Mouse (Mus musculus) kidney, embryonic 16.5 days (tissue): ENCODE results near the gene Exoc4. TPM values are rescaled to one million over a fixed set of nuclear protein-coding genes. Genes with fewer than 3 reads are reported as not detected.
A peak's percentile ranks its signal among the peaks of the same experiment; 100 is the strongest.

Experiments
- ATAC-seq: fragments of 200-750 bp; cut with Nextera tagmentation; 2 replicates; pipeline ENCODE4 v1.8.0; 2017; ENCODE audit warnings: moderate TSS enrichment; ENCODE audit not compliant: low FRiP score, low TSS enrichment
- H3K27ac ChIP-seq: fragments of 300-500 bp; sonication (generic); 2 replicates; pipeline ENCODE4 v1.5.1; 2014; ENCODE audit warnings: low read length
- H3K27me3 ChIP-seq: fragments of 300-500 bp; sonication (generic); 2 replicates; pipeline ENCODE4 v1.6.1; 2014; ENCODE audit warnings: low read length, control low read depth, mixed read lengths; ENCODE audit not compliant: insufficient read depth
- H3K36me3 ChIP-seq: fragments of 300-500 bp; sonication (generic); 2 replicates; pipeline ENCODE4 v1.6.1; 2014; ENCODE audit warnings: low read length, control low read depth, mixed read lengths; ENCODE audit not compliant: insufficient read depth
- H3K4me1 ChIP-seq: fragments of 300-500 bp; sonication (generic); 2 replicates; pipeline ENCODE4 v1.6.1; 2014; ENCODE audit warnings: low read length, control low read depth, mixed read lengths; ENCODE audit not compliant: insufficient read depth
- H3K4me2 ChIP-seq: fragments of 300-500 bp; sonication (generic); replicated peaks from 2 replicates; pipeline ENCODE4 v1.6.1; 2014; ENCODE audit warnings: low read depth, low read length
- H3K4me3 ChIP-seq: fragments of 300-500 bp; sonication (generic); 2 replicates; pipeline ENCODE4 v1.5.1; 2014; ENCODE audit warnings: mild to moderate bottlenecking, low read length
- H3K9ac ChIP-seq: fragments of 300-500 bp; sonication (generic); replicated peaks from 2 replicates; pipeline ENCODE4 v1.6.1; 2014; ENCODE audit warnings: low read length
- H3K9me3 ChIP-seq: fragments of 300-500 bp; sonication (generic); 2 replicates; pipeline ENCODE4 v1.6.1; 2016; ENCODE audit warnings: low read length, control low read depth
- WGBS: fragments of 180-500 bp; shearing (Covaris S2); extraction: QIAGEN DNeasy Blood & Tissue Kit; methylation state at CpG from one replicate; pipeline ENCODE4 v1.1.7; 2014; 5-methylcytosine and 5-hydroxymethylcytosine counted together
- polyA plus RNA-seq: library from polyadenylated mRNA; unstranded; fragments of >200 nt; fragmentation: Nextera tagmentation; extraction: Ambion mirVana; gene quantifications from 2 replicates; pipeline ENCODE4 v1.2.1, GENCODE M21; 2015

The Exoc4 gene
- polyA plus RNA-seq, 1 experiment from 2014 or later: 39.4 TPM

- H3K4me2 ChIP-seq: no peak overlapping the region
- H3K9me3 ChIP-seq: no peaks in the 10 kb centered on the region
- no peaks in the 10 kb centered on the region for H3K27me3 ChIP-seq
- ATAC-seq: no peak
- no peaks in the 10 kb centered on the region for H3K36me3 ChIP-seq
- no peak overlapping the region for H3K9ac ChIP-seq
- H3K4me3 ChIP-seq: no peak overlapping the region
- 75% methylated on average over 5 of the region's 5 CpGs for WGBS
- 0 out of 2 replicates have a peak, but pooled peaks cover 2% of the 10 kb centered on the region for H3K4me1 ChIP-seq
- no peak overlapping the region for H3K27ac ChIP-seq
Observed at GRCm38 (mm10) chr6:33257076-33257789, 8.3 kb downstream of the Exoc4 start.

- H3K27ac ChIP-seq: no peak overlapping the region
- H3K9ac ChIP-seq: no peak overlapping the region
- no peak overlapping the region for H3K4me2 ChIP-seq
- 0 out of 2 replicates have a peak, but pooled peaks cover 2% of the 10 kb centered on the region for H3K4me1 ChIP-seq
- no peaks in the 10 kb centered on the region for H3K9me3 ChIP-seq
- H3K36me3 ChIP-seq: no peaks in the 10 kb centered on the region
- H3K27me3 ChIP-seq: no peaks in the 10 kb centered on the region
- ATAC-seq: no peak
- H3K4me3 ChIP-seq: no peak overlapping the region
- WGBS: 83% methylated on average over 5 of the region's 5 CpGs
Observed at GRCm38 (mm10) chr6:33259926-33260325, 11.0 kb downstream of the Exoc4 start.

- H3K4me3 ChIP-seq: no peak overlapping the region
Observed at GRCm38 (mm10) chr6:33261606-33262005, 12.7 kb downstream of the Exoc4 start.

GRCm38 (mm10) chr6:33263950-33264349, 15.1 kb downstream of the Exoc4 start:
- H3K9me3 ChIP-seq: no peaks in the 10 kb centered on the region
- no peak for ATAC-seq
- H3K9ac ChIP-seq: no peak overlapping the region
- WGBS: 57% methylated on average over 5 of the region's 5 CpGs
- H3K27me3 ChIP-seq: no peaks in the 10 kb centered on the region
- H3K36me3 ChIP-seq: peaks cover 3% of the 10 kb centered on the region; the same call in 1 of the 2 replicates
- H3K4me2 ChIP-seq: no peak overlapping the region
- no peak overlapping the region for H3K4me3 ChIP-seq
- no peak overlapping the region for H3K27ac ChIP-seq
- H3K4me1 ChIP-seq: 0 out of 2 replicates have a peak, but pooled peaks cover 2% of the 10 kb centered on the region

More at GRCm38 (mm10) chr6:33261606-33262005, 12.7 kb downstream of the Exoc4 start:
- H3K9ac ChIP-seq: no peak overlapping the region
- WGBS: 72% methylated on average over 3 of the region's 3 CpGs
- H3K27ac ChIP-seq: no peak overlapping the region
- 0 out of 2 replicates have a peak, but pooled peaks cover 2% of the 10 kb centered on the region for H3K4me1 ChIP-seq
- no peaks in the 10 kb centered on the region for H3K9me3 ChIP-seq
- H3K4me2 ChIP-seq: no peak overlapping the region
- ATAC-seq: no peak
- H3K27me3 ChIP-seq: no peaks in the 10 kb centered on the region
- H3K36me3 ChIP-seq: no peaks in the 10 kb centered on the region

- 59% methylated on average over 2 of the region's 2 CpGs for WGBS
- no peaks in the 10 kb centered on the region for H3K27me3 ChIP-seq
Observed at GRCm38 (mm10) chr6:33264388-33264787, 15.5 kb downstream of the Exoc4 start.

GRCm38 (mm10) chr6:33267571-33267970, 18.7 kb downstream of the Exoc4 start:
- ATAC-seq: no peak
- 85% methylated on average over 6 of the region's 6 CpGs for WGBS
- Histone ChIP-seq H3K4me3 (no peak overlapping the region), H3K4me1 (no peaks in the 10 kb centered on the region), H3K9ac (no peak overlapping the region), H3K36me3 (peaks cover 8% of the 10 kb centered on the region; the same call in 1 of the 2 replicates), H3K27ac (no peak overlapping the region), H3K4me2 (no peak overlapping the region), H3K27me3 (no peaks in the 10 kb centered on the region), H3K9me3 (no peaks in the 10 kb centered on the region)

More at GRCm38 (mm10) chr6:33264388-33264787, 15.5 kb downstream of the Exoc4 start:
- ATAC-seq: no peak
- Histone ChIP-seq H3K4me2 (no peak overlapping the region), H3K4me3 (no peak overlapping the region), H3K4me1 (0 out of 2 replicates have a peak, but pooled peaks cover 2% of the 10 kb centered on the region), H3K27ac (no peak overlapping the region), H3K9me3 (no peaks in the 10 kb centered on the region), H3K9ac (no peak overlapping the region), H3K36me3 (peaks cover 3% of the 10 kb centered on the region; the same call in 1 of the 2 replicates)

- no peaks in the 10 kb centered on the region for H3K9me3 ChIP-seq
- no peak overlapping the region for H3K9ac ChIP-seq
- ATAC-seq: no peak
- H3K36me3 ChIP-seq: no peaks in the 10 kb centered on the region
- H3K4me2 ChIP-seq: no peak overlapping the region
- no peak overlapping the region for H3K4me3 ChIP-seq
- H3K4me1 ChIP-seq: 0 out of 2 replicates have a peak, but pooled peaks cover 2% of the 10 kb centered on the region
- H3K27me3 ChIP-seq: no peaks in the 10 kb centered on the region
- WGBS: 74% methylated on average over 3 of the region's 3 CpGs
- no peak overlapping the region for H3K27ac ChIP-seq
Observed at GRCm38 (mm10) chr6:33283523-33283922, 34.6 kb downstream of the Exoc4 start.

GRCm38 (mm10) chr6:33283936-33284335, 35.1 kb downstream of the Exoc4 start:
- H3K4me3 ChIP-seq: no peak overlapping the region
- H3K27ac ChIP-seq: no peak overlapping the region
- no peak for ATAC-seq
- H3K36me3 ChIP-seq: no peaks in the 10 kb centered on the region
- H3K27me3 ChIP-seq: no peaks in the 10 kb centered on the region
- WGBS: 78% methylated on average over 4 of the region's 4 CpGs
- no peaks in the 10 kb centered on the region for H3K9me3 ChIP-seq
- H3K4me2 ChIP-seq: no peak overlapping the region
- 0 out of 2 replicates have a peak, but pooled peaks cover 2% of the 10 kb centered on the region for H3K4me1 ChIP-seq
- H3K9ac ChIP-seq: no peak overlapping the region

- Histone ChIP-seq H3K36me3 (no peaks in the 10 kb centered on the region), H3K27ac (no peak overlapping the region), H3K4me1 (no peaks in the 10 kb centered on the region), H3K9ac (no peak overlapping the region), H3K4me2 (no peak overlapping the region), H3K9me3 (no peaks in the 10 kb centered on the region), H3K4me3 (no peak overlapping the region), H3K27me3 (no peaks in the 10 kb centered on the region)
- ATAC-seq: no peak
- 85% methylated on average over 6 of the region's 6 CpGs for WGBS
Observed at GRCm38 (mm10) chr6:33286376-33286775, 37.5 kb downstream of the Exoc4 start.

- Histone ChIP-seq H3K9me3 (no peaks in the 10 kb centered on the region), H3K27ac (0 out of 2 replicates have a peak overlapping the region, but pooled peaks have one; percentile 15), H3K4me2 (no peak overlapping the region), H3K4me3 (no peak overlapping the region), H3K27me3 (no peaks in the 10 kb centered on the region), H3K36me3 (no peaks in the 10 kb centered on the region), H3K4me1 (peaks cover 4% of the 10 kb centered on the region; the same call in 1 of the 2 replicates), H3K9ac (no peak overlapping the region)
- WGBS: 30% methylated on average over 2 of the region's 2 CpGs
- no peak for ATAC-seq
Observed at GRCm38 (mm10) chr6:33294626-33295025, 45.7 kb downstream of the Exoc4 start.
